Mouse (Mus musculus) cerebellum, postnatal 25 days (tissue): ENCODE data around the gene Zdhhc15.
"Not testable (repeated sequence)": the region's sequence is repeated elsewhere in the genome, so short reads cannot be mapped to it uniquely, and the experiment has no call there.

Source experiments
- DNase-seq, 2 experiments: peaks; one replicate each; pipeline ENCODE4 v3.0.0; 2021; ENCODE audit warnings: mixed read lengths in 2 of 2

The Zdhhc15 gene

DNA sequence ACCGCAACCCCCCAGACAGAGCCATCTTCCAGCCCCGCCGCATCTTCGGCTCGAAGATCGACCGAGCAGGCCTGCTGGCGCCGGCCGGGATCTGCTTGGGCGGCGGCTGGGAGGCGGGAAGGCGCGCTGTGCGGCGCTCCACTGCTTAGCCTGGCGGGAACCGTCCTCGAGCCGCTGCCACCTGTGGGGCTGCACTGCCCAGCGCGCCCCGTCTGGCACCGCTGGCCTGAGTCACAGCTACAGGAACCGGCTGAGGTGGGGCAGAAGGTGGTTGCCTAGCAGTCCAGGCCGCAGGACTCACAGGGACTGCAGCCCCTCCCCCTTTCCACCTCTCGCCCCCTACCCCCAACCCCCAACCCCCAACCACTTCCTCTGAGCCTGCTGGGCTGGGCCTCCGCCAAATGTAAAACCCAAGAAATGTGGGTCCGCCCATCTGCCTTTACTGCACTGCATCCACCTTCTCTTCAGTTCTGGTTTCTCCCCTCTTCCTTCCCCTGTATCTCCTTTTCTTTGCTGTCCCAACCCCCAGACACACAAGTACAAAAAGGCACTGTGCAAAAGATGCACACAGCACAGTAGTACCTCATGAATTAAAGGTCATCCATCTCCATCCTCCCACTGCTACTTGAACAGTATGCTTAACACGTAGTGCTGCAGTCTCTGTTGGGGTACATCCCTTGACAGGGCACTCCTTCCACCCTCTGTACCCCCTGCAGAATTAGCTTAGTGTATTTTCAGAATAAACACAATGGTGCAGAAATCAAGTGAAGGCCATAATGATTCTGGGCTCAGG, at the start of gene Zdhhc15:
Gene Zdhhc15 (minus strand): TSS at position 308 of the 793 bp plus-strand sequence.
- DNase-seq: peak; percentile 48 to 62

- DNase-seq: no peak
Measured at GRCm38 (mm10) chrX:104707935-104708334, 37.1 kb upstream of the Zdhhc15 start.

DNA sequence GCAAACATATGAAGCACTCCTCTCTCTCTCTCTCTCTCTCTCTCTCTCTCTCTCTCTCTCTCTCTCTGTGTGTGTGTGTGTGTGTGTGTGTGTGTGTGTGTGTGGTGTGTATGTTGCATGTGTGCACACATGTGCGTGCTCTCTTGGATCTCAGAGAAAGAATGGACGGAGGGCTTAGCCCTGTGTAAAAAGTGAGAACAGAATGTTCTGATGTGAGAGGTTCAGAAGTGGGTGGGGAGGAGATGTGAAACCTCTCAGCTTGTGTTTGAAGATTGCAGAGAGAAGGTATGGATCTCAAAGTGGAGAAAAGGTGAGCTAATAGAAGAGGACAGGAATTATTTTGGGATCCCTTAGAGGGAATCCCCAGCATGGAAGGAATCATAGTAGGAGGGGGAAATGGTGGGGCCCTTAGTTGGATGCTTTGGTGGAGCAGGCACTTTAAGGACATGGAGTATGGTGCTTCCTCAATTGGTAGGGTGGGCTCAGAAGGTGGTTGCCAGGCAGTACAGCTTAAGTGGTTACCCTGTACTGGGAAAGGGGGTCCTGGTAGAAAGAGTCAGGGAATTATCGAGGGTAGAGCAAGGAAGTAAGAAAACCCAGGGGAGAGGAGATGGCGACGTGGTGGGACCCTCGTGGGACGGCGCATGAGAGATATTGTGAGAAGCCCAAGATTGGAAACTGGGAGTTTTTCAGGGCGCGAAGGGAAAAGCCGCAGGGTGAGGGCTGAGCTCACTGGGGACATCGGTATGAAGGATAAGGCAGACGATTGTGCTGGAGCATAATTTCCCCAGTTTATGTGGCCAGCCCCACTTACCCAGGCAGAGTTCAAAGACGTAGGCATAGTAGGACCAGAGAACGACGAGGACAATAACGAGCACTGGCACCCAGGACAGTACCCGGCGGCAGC, 761 bp downstream of the Zdhhc15 start:
- DNase-seq: no peak

GRCm38 (mm10) chrX:104656976-104657375, 13.9 kb downstream of the Zdhhc15 start:
- DNase-seq: no peak

DNA sequence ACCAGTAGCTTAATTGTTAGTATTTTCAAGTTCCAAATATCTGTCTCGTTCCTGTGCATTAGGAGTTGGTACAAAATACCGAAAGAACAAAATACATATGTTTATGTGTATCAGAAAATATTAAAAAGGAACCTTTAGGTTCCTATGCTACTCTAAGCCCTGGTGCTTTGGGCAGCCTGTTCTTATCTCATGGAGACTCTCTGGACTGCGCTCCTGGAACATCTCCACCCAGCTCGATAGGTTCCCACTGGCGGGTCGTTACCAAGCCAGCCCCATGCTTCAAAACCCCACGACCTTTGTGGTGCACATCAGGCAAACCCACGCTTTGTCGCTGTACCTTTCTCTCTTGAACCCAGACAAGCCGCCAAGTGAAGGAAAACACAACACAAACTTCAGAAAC, 58.3 kb downstream of the Zdhhc15 start:
- no peak for DNase-seq

DNA sequence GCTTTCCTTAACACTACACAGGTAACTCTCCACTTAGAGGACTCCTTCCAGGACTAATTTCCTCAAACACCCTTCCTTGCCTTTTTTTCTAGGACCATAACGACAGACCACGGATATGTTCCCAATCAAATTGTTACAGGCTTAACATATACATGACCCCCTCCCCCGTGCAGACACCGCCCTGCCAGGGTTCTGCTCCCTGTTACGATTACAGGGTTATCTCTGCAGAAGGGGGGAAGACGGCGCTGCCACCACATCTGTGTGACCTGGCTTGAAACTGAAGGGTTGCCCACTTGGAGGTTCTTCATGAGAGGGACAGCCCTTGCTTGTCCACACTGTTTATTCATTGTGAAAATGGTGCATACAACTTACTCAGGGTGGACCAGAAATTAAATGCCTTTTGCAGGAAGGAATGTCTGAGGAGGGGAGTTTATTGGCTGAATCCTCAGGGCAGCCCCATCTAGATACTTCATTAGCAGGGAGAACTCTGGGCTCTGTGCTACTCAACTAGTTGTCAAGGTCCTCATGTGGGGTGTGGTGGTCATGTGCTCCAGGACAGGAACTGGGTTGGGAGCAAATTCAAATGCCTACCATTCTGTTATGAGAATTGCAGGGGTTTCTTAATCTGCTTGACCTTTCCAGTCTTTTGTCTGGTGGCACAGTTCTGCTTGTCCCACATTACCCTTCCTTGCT, 67.0 kb downstream of the Zdhhc15 start:
- not testable (repeated sequence) for DNase-seq

GRCm38 (mm10) chrX:104602168-104602859, 68.5 kb downstream of the Zdhhc15 start:
- not testable (repeated sequence) for DNase-seq

GRCm38 (mm10) chrX:104573946-104574345, 96.9 kb downstream of the Zdhhc15 start:
- DNase-seq: no peak

DNA sequence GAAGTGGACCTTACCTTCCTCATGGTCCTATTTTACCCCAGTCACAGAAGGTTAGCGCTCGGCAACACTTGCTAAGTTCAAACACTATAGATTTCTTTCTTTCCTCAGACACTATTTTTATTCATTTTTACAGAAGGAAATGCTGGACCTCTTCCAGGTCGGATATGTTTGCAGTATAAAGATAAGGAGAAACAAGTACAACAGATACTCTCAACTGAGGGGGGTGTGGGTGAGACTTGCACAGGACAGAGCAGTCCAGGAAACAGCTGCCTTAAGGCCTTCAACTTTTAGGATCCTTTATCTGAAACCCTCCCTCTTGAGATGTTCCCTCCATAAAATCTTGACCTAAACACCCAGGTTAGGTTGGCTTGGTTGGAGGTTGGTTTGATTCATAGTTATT, 103.4 kb downstream of the Zdhhc15 start:
- no peak for DNase-seq

DNA sequence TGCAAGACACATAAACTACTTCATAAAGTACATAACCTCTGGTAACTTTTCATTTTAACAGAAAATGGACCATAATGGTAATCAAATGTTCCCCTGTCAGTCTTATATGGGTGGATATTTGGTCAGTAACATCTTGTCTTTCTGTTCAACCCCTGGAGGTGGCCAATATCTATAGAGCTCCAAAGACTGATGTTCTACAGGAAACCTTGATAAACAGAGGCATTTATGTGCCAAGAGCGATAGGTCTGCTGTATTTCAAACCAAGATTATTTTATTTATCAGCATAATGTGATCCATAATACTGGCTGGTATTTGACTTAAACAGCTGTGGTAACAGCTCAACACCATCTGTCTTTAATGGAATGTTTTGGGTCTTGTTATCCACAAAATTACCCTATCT, 125.6 kb downstream of the Zdhhc15 start:
- no peak for DNase-seq

- DNase-seq: no peak
Measured at GRCm38 (mm10) chrX:104543919-104544595, 126.8 kb downstream of the Zdhhc15 start.

- DNase-seq: no peak
Measured at GRCm38 (mm10) chrX:104542635-104543034, 128.2 kb downstream of the Zdhhc15 start.

DNA sequence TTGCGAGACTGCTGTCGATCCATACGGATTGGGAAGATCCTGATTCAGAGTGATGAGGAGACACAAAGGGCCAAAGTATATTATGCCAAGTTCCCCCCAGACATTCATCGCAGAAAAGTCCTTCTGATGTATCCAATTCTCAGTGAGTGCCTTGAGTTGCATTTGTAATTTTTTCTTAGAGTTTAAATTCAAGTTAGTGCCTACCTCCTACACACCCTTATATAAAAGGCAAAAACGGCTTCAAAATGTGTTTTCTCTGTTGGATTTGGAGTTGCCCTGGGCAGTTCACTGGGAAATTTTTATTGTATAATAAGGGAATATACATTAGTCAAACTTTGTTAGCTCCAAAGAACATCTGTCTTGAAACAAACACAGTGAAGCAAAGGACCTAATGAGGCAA, 169.1 kb downstream of the Zdhhc15 start:
- no peak for DNase-seq

DNA sequence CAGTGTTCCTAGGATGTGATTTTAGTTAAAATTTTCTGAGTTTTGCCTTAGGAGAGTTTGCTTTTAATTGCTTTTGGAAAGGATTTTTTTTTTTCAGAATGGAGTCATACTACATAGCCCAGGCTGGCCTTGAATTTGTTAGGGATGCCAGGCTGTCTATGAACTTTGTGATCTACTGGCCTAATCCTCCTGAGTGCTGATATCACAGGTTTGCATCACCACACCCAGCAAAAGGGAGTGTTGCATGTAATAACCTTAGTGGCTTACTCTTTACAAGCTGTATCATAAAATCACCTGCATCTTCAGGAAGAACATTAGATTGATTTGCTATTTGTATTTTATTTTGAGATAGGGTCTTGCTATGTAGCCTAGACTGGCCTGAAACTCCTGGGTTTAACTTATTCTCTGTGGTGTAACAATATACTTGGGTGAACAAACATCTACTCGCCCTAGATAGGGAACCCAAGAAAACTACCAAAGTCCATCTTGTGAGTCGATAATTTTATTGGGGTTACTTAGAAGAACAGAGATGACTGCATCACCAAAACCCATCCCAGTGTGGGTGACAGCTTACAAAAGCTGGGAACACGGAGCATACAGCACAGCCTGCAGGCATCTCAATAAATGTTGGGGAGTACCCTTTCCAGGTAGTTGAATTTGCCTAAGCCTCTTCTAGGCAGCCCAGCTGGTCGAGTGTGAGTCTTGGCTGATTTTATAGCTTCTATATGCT, 181.1 kb downstream of the Zdhhc15 start:
- DNase-seq: no peak

- no peak for DNase-seq
Measured at GRCm38 (mm10) chrX:104488870-104489467, 181.9 kb downstream of the Zdhhc15 start.

DNA sequence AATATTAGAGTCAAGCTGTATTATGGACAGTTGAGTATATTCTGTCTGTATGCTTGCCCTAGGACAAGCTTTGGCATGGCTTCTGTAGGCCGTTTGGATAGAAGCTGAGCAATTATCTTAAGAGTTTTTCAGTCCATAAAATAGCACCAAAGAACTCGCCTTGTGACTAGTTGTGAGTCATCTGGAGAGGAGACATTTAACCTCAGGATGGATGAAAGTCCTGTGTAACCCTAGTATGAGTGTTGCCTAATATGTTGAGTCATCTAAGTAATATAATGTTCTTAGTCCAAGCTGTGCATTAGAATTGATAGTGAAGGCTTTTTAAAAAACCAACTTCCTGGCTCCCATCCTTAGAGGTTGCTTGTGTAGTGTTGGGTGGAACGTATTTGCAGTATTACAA, 182.8 kb downstream of the Zdhhc15 start:
- no peak for DNase-seq
